Mouse (Mus musculus): Measurements from ENCODE around the gene H3f3a. TPM values are rescaled to one million over a fixed set of nuclear protein-coding genes. Genes with fewer than 3 reads are reported as not detected.
A peak's percentile ranks its signal among the peaks of the same experiment; 100 is the strongest.

The H3f3a gene
- polyA plus RNA-seq, 1 experiment from 2014 or later: 3,908 TPM

DNA sequence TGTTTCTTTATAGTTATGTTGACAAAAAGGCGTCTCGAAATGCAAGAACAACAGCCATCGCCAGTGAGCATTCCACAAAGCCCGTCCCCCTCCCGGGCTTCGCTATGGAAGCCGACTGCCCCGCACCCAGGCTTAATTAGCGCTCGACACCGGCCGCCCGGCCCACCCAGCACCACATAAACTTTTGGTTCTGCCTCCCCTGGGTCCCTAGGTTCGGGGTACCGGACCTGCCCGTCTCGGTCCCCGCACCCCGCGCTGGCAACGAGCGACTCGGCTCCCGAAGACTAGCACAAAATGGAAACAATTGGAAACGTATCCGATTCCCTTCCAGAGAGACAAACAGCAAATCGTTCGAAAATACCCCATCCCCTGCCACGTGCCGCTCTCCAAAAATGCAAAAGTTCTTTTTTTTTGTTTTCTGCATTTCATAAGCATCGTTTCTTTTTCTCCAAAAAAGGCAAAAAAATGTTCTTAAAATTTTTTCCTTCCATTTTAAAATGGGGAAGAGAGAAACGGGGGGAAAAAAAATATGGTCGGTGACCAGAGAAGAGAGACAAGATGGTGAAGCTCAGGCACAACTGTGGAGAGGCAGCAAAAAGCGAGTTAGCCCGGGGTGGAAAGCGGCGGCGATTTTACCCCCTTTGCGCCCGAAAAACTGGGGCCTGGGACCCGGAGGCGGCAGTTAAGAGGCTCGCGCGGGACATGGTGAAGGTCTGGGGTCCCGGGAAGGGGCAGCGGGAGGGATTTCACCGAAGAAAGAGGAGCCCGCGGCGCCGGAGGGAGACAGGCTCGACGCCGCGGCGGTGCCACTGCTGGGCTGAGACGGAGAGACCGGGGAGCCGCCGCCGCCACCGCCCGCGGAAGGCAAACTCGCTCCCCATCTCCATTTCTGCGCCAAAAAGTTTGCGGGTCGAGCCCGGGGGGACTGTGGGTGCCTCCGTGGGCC is 1.0 kb downstream of the H3f3a start:
- peak; percentile 77 for DNase-seq (ENCODE audit: low spot score)
- Histone ChIP-seq H3K4me2 (ENCODE audit: low read depth, severe bottlenecking) (no peak overlapping the region; the same call in 1 of the 2 replicates), H3K4me1 (ENCODE audit: control insufficient read depth, insufficient read depth, low read length) (peaks cover 8% of the 10 kb centered on the region; the same call in 1 of the 2 replicates), H3K36me3 (ENCODE audit: control insufficient read depth, insufficient read depth, low read length) (peaks cover 14% of the 10 kb centered on the region), H3K27ac (replicated peaks; ENCODE audit: low read depth, low read length) (peak overlapping the region; percentile 98), H3K9me3 (ENCODE audit: control insufficient read depth, low read length) (no peaks in the 10 kb centered on the region), H3K4me3 (ENCODE audit: low read depth, low read length) (peak overlapping the region; percentile 79), H3K9ac (ENCODE audit: low read length) (peak overlapping the region; percentile 99), H3K27me3 (ENCODE audit: control insufficient read depth, insufficient read depth, low read length) (no peaks in the 10 kb centered on the region)
- WGBS: under 1% methylated on average over 71 of the region's 71 CpGs
- ATAC-seq (ENCODE audit: insufficient number of reproducible peaks, low FRiP score, low TSS enrichment, low read depth): peak; percentile 38; the same call in 1 of the 2 replicates

DNA sequence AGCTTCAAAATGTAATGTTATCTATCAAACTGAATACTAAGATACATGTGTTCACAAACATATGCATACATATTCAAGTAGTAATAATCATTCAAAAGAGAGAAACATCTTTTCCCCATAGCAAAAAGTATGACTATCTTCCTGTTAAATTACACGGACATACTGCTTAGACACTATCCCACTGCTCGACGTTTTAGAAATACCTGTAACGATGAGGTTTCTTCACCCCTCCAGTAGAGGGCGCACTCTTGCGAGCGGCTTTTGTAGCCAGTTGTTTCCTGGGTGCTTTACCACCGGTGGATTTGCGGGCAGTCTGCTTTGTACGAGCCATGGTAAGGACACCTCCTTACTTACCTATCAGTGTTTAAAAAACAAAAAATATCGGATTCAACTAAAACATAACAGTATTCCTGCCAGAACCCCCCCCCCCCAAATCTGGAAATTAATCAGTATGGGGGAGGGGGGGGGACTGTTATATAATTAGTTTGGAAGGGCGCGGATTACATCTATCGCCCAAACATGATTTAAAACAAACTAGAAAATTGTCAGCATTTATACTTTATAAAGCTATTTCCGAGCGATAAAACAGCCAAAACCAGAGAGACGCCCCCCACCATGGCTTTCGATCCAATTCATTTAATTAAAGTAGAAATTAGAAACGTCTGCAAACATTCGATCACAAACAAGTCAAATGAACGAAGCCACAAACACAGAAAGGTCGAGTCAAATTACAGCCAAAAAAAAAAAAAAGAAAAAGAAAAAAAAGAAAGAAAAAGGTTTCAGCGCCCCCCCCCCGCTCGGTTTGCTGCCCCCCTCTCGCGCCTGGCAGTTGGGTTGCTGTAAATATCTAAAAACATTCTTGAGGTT is 1.9 kb downstream of the H3f3a start:
- WGBS: 6% methylated on average over 26 of the region's 27 CpGs
- H3K4me2 ChIP-seq (ENCODE audit: low read depth, severe bottlenecking): peak overlapping the region; percentile 27
- no peak for DNase-seq (ENCODE audit: low spot score)
- H3K4me3 ChIP-seq (ENCODE audit: low read depth, low read length): peak overlapping the region; percentile 79
- H3K9me3 ChIP-seq (ENCODE audit: control insufficient read depth, low read length): no peaks in the 10 kb centered on the region
- H3K9ac ChIP-seq (ENCODE audit: low read length): peak overlapping the region; percentile 99
- peaks cover 8% of the 10 kb centered on the region; the same call in 1 of the 2 replicates for H3K4me1 ChIP-seq (ENCODE audit: control insufficient read depth, insufficient read depth, low read length)
- no peaks in the 10 kb centered on the region for H3K27me3 ChIP-seq (ENCODE audit: control insufficient read depth, insufficient read depth, low read length)
- peak overlapping the region; percentile 98 for H3K27ac ChIP-seq (replicated peaks; ENCODE audit: low read depth, low read length)
- peaks cover 23% of the 10 kb centered on the region for H3K36me3 ChIP-seq (ENCODE audit: control insufficient read depth, insufficient read depth, low read length)
- ATAC-seq (ENCODE audit: insufficient number of reproducible peaks, low FRiP score, low TSS enrichment, low read depth): no peak

DNA sequence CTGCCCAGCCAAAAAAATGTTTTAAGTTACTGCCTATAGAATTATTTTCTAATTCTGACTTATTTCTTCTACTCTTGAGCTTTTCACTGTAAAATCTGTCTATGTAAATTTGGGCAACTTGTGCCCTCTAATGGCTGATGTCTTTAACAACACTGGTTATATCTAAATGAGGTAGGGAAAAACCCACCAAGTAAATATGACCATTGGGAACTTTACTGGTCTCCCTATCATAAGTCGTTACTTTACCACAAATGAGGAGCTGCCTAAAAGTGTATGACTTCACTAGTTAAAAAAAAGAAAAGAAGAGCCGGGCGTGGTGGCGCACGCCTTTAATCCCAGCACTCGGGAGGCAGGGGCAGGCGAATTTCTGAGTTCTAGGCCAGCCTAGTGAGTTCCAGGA is 2.8 kb downstream of the H3f3a start:
- no peak for ATAC-seq (ENCODE audit: insufficient number of reproducible peaks, low FRiP score, low TSS enrichment, low read depth)
- Histone ChIP-seq H3K9ac (ENCODE audit: low read length) (no peak overlapping the region), H3K36me3 (ENCODE audit: control insufficient read depth, insufficient read depth, low read length) (peaks cover 25% of the 10 kb centered on the region), H3K27ac (replicated peaks; ENCODE audit: low read depth, low read length) (no peak overlapping the region), H3K9me3 (ENCODE audit: control insufficient read depth, low read length) (no peaks in the 10 kb centered on the region), H3K4me1 (ENCODE audit: control insufficient read depth, insufficient read depth, low read length) (peaks cover 8% of the 10 kb centered on the region; the same call in 1 of the 2 replicates), H3K27me3 (ENCODE audit: control insufficient read depth, insufficient read depth, low read length) (no peaks in the 10 kb centered on the region), H3K4me3 (ENCODE audit: low read depth, low read length) (peak overlapping the region; percentile 79), H3K4me2 (ENCODE audit: low read depth, severe bottlenecking) (peak overlapping the region; percentile 27)
- WGBS: 86% methylated on average over 7 of the region's 7 CpGs
- no peak for DNase-seq (ENCODE audit: low spot score)

DNA sequence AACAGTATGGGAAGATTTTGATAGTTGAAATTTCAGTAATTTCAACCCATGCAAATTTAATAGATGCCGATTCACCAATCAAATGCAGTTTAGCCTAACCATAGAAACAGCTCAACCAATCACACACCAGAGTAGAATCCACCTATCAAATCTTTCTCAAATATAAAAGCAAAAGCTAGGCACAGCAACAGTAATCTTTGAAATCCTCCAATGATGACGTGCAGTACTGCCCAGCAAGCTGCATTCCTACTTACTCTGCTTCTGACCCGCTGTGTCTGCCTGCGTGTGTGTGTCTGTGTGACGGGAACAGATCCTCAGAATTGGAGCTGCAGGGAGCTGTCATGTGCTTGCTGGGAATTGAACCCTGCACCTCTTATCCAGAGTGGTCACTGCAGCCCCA is 4.9 kb downstream of the H3f3a start:
- no peak overlapping the region for H3K4me3 ChIP-seq (ENCODE audit: low read depth, low read length)
- WGBS: 92% methylated on average over 5 of the region's 5 CpGs
- no peaks in the 10 kb centered on the region for H3K27me3 ChIP-seq (ENCODE audit: control insufficient read depth, insufficient read depth, low read length)
- H3K9me3 ChIP-seq (ENCODE audit: control insufficient read depth, low read length): no peaks in the 10 kb centered on the region
- no peak overlapping the region for H3K27ac ChIP-seq (replicated peaks; ENCODE audit: low read depth, low read length)
- H3K9ac ChIP-seq (ENCODE audit: low read length): no peak overlapping the region
- H3K36me3 ChIP-seq (ENCODE audit: control insufficient read depth, insufficient read depth, low read length): peaks cover 42% of the 10 kb centered on the region
- no peak for ATAC-seq (ENCODE audit: insufficient number of reproducible peaks, low FRiP score, low TSS enrichment, low read depth)
- H3K4me1 ChIP-seq (ENCODE audit: control insufficient read depth, insufficient read depth, low read length): peaks cover 2% of the 10 kb centered on the region; the same call in 1 of the 2 replicates
- no peak overlapping the region for H3K4me2 ChIP-seq (ENCODE audit: low read depth, severe bottlenecking)
- no peak for DNase-seq (ENCODE audit: low spot score)

DNA sequence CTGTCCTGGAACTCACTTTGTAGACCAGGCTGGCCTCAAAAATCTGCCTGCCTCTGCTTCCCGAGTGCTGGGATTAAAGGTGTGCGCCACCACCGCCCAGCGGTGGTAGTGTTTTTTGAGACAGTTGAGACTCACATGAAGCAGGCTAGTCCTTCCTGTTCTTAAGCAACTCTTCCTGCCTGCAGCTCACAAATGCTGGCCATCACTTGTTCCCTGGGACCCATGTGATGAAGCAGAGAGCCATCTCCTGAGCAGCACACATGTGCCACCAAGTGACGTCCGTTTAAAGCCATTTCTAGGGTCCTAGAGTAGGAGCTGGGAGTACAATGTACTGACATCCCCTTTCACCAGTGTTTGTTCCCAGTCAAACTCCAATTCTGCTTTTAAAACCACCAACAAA is 9.9 kb downstream of the H3f3a start:
- WGBS: 88% methylated on average over 6 of the region's 6 CpGs
- no peak overlapping the region for H3K27ac ChIP-seq (replicated peaks; ENCODE audit: low read depth, low read length)
- no peak overlapping the region for H3K4me2 ChIP-seq (ENCODE audit: low read depth, severe bottlenecking)
- H3K27me3 ChIP-seq (ENCODE audit: control insufficient read depth, insufficient read depth, low read length): no peaks in the 10 kb centered on the region
- ATAC-seq (ENCODE audit: insufficient number of reproducible peaks, low FRiP score, low TSS enrichment, low read depth) (no peak), DNase-seq (ENCODE audit: low spot score) (no peak)
- H3K4me3 ChIP-seq (ENCODE audit: low read depth, low read length): no peak overlapping the region
- no peaks in the 10 kb centered on the region for H3K9me3 ChIP-seq (ENCODE audit: control insufficient read depth, low read length)
- peaks cover 39% of the 10 kb centered on the region for H3K36me3 ChIP-seq (ENCODE audit: control insufficient read depth, insufficient read depth, low read length)
- H3K9ac ChIP-seq (ENCODE audit: low read length): no peak overlapping the region
- no peaks in the 10 kb centered on the region for H3K4me1 ChIP-seq (ENCODE audit: control insufficient read depth, insufficient read depth, low read length)

DNA sequence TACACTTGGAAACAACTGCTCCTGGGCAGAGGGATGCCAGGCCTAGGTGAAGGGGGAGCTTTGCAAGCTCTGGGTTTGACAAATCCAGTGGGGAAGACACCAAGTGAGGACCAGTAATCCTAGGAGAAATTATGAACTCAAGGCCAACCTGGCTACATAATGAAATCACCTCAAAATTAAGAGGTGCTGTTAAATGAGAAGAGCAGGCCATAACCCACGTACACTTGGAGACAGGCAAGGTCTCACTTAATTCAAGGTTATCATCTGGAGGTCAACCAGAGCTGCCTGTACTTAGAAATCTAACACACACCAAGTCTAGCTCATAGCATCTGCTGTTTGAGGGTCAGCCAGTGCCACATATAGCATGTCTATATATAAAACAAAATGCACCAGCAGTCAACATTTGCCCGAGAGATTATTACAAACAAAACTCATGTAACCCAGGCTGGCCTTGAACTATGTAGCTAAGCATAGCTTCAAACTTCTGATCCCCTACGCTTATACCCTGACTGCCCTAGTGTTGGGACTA is 12.2 kb downstream of the H3f3a start:
- H3K27me3 ChIP-seq (ENCODE audit: control insufficient read depth, insufficient read depth, low read length): no peaks in the 10 kb centered on the region
- no peaks in the 10 kb centered on the region for H3K4me1 ChIP-seq (ENCODE audit: control insufficient read depth, insufficient read depth, low read length)
- H3K4me3 ChIP-seq (ENCODE audit: low read depth, low read length): no peak overlapping the region
- 82% methylated on average over 3 of the region's 3 CpGs for WGBS
- H3K27ac ChIP-seq (replicated peaks; ENCODE audit: low read depth, low read length): no peak overlapping the region
- DNase-seq (ENCODE audit: low spot score) (no peak), ATAC-seq (ENCODE audit: insufficient number of reproducible peaks, low FRiP score, low TSS enrichment, low read depth) (no peak)
- no peak overlapping the region for H3K4me2 ChIP-seq (ENCODE audit: low read depth, severe bottlenecking)
- no peak overlapping the region for H3K9ac ChIP-seq (ENCODE audit: low read length)
- no peaks in the 10 kb centered on the region for H3K9me3 ChIP-seq (ENCODE audit: control insufficient read depth, low read length)
- peaks cover 24% of the 10 kb centered on the region for H3K36me3 ChIP-seq (ENCODE audit: control insufficient read depth, insufficient read depth, low read length)

DNA sequence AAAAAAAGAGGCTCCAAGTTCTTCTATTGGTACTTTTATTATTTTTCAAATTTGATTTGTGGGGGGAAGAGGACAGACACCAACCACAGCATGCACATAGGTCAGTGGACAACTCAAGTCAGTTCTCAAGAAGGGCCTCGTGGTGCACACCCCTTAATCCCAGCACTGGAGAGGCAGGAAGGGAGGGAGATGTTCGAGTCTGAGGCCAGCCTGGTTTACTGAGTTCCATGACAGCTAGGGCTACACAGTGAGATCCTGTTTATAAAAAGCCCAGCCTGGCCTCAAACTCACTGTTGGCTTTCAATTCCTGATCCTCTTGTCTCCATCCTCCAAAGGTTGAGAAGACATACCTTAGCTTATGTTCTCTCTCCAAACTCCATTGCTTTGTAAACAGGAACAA is 12.9 kb downstream of the H3f3a start:
- Histone ChIP-seq H3K9ac (ENCODE audit: low read length) (no peak overlapping the region), H3K4me3 (ENCODE audit: low read depth, low read length) (no peak overlapping the region), H3K27me3 (ENCODE audit: control insufficient read depth, insufficient read depth, low read length) (no peaks in the 10 kb centered on the region), H3K4me1 (ENCODE audit: control insufficient read depth, insufficient read depth, low read length) (no peaks in the 10 kb centered on the region), H3K36me3 (ENCODE audit: control insufficient read depth, insufficient read depth, low read length) (peaks cover 22% of the 10 kb centered on the region), H3K9me3 (ENCODE audit: control insufficient read depth, low read length) (no peaks in the 10 kb centered on the region), H3K27ac (replicated peaks; ENCODE audit: low read depth, low read length) (no peak overlapping the region), H3K4me2 (ENCODE audit: low read depth, severe bottlenecking) (no peak overlapping the region)
- 74% methylated on average over 2 of the region's 2 CpGs for WGBS
- DNase-seq (ENCODE audit: low spot score) (no peak), ATAC-seq (ENCODE audit: insufficient number of reproducible peaks, low FRiP score, low TSS enrichment, low read depth) (no peak)

DNA sequence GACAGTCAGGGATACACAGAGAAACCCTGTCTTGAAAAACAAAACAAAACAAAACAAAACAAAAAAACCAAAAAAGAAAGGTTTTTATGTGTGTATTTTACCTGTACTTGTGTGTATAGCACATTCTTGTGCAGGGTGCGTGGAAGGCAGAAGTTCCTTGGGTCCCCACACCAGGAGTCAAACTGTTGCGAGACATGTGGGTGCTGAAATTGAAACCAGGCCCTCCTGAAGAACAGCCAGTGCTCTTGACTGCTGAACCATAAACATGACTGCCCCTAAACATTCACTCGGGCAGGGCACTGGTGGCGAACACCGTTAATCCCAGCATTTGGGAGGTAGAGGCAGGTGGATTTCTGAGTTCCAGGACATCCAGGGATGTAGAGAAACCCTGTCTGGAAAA is 13.7 kb downstream of the H3f3a start:
- Histone ChIP-seq H3K4me3 (ENCODE audit: low read depth, low read length) (no peak overlapping the region), H3K9me3 (ENCODE audit: control insufficient read depth, low read length) (no peaks in the 10 kb centered on the region), H3K9ac (ENCODE audit: low read length) (no peak overlapping the region), H3K4me1 (ENCODE audit: control insufficient read depth, insufficient read depth, low read length) (no peaks in the 10 kb centered on the region), H3K36me3 (ENCODE audit: control insufficient read depth, insufficient read depth, low read length) (peaks cover 15% of the 10 kb centered on the region), H3K27me3 (ENCODE audit: control insufficient read depth, insufficient read depth, low read length) (no peaks in the 10 kb centered on the region), H3K4me2 (ENCODE audit: low read depth, severe bottlenecking) (no peak overlapping the region), H3K27ac (replicated peaks; ENCODE audit: low read depth, low read length) (no peak overlapping the region)
- WGBS: 88% methylated on average over 5 of the region's 5 CpGs
- DNase-seq (ENCODE audit: low spot score) (no peak), ATAC-seq (ENCODE audit: insufficient number of reproducible peaks, low FRiP score, low TSS enrichment, low read depth) (no peak)

Data from limb, embryonic 11.5 days (tissue).